Mouse (Mus musculus) brown adipose tissue, adult 24 weeks (tissue): ENCODE data around the gene Nrxn1. TPM values are rescaled to one million over a fixed set of nuclear protein-coding genes. Genes with fewer than 3 reads are reported as not detected.

ENCODE experiments used
- H3K27ac ChIP-seq: fragments of 200-500 bp; replicated peaks from 2 replicates; pipeline ENCODE4 v1.5.1; 2012; ENCODE audit warnings: low read depth, mild to moderate bottlenecking, low read length
- H3K4me1 ChIP-seq: fragments of 200-500 bp; 2 replicates; pipeline ENCODE4 v1.6.1; 2012; ENCODE audit warnings: low read length, mixed read lengths; ENCODE audit not compliant: control insufficient read depth, insufficient read depth, insufficient read length
- H3K4me3 ChIP-seq: fragments of 200-500 bp; 2 replicates; pipeline ENCODE4 v1.5.1; 2012; ENCODE audit warnings: low read depth, mild to moderate bottlenecking, low read length, moderate library complexity; ENCODE audit not compliant: insufficient read depth
- polyA plus RNA-seq: library from polyadenylated mRNA; stranded (reverse); fragments of >200 nt; gene quantifications from 2 replicates; pipeline ENCODE4 v1.2.4, GENCODE M21; 2012; ENCODE audit not compliant: missing spikeins, insufficient read depth, insufficient read length

Gene Nrxn1
- polyA plus RNA-seq, 1 experiment: 0.67 TPM

- H3K27ac ChIP-seq: no peak overlapping the region
- H3K4me3 ChIP-seq: no peak overlapping the region
- H3K4me1 ChIP-seq: no peaks in the 10 kb centered on the region
Measured at GRCm38 (mm10) chr17:90621828-90622227, 471.0 kb downstream of the Nrxn1 start.

- Histone ChIP-seq H3K4me1 (no peaks in the 10 kb centered on the region), H3K27ac (no peak overlapping the region), H3K4me3 (no peak overlapping the region)
Measured at GRCm38 (mm10) chr17:90615019-90615418, 477.9 kb downstream of the Nrxn1 start.

GRCm38 (mm10) chr17:90607427-90607806 is 485.5 kb downstream of the Nrxn1 start:
- Histone ChIP-seq H3K4me1 (no peaks in the 10 kb centered on the region), H3K27ac (no peak overlapping the region), H3K4me3 (no peak overlapping the region)

- H3K4me3 ChIP-seq: no peak overlapping the region
- no peak overlapping the region for H3K27ac ChIP-seq
- no peaks in the 10 kb centered on the region for H3K4me1 ChIP-seq
Measured at GRCm38 (mm10) chr17:90606718-90607426, 486.0 kb downstream of the Nrxn1 start.

- H3K27ac ChIP-seq: no peak overlapping the region
- no peak overlapping the region for H3K4me3 ChIP-seq
- no peaks in the 10 kb centered on the region for H3K4me1 ChIP-seq
Measured at GRCm38 (mm10) chr17:90599570-90600524, 493.0 kb downstream of the Nrxn1 start.

- no peak overlapping the region for H3K27ac ChIP-seq
- H3K4me3 ChIP-seq: no peak overlapping the region
- H3K4me1 ChIP-seq: no peaks in the 10 kb centered on the region
Measured at GRCm38 (mm10) chr17:90594798-90595533, 497.9 kb downstream of the Nrxn1 start.

- Histone ChIP-seq H3K4me1 (no peaks in the 10 kb centered on the region), H3K27ac (no peak overlapping the region), H3K4me3 (no peak overlapping the region)
Measured at GRCm38 (mm10) chr17:90586891-90587290, 506.0 kb downstream of the Nrxn1 start.

GRCm38 (mm10) chr17:90584666-90585195 is 508.1 kb downstream of the Nrxn1 start:
- Histone ChIP-seq H3K4me1 (no peaks in the 10 kb centered on the region), H3K4me3 (peak overlapping the region; percentile 35), H3K27ac (no peak overlapping the region)

GRCm38 (mm10) chr17:90583826-90584534 is 508.9 kb downstream of the Nrxn1 start:
- no peak overlapping the region for H3K4me3 ChIP-seq
- no peaks in the 10 kb centered on the region for H3K4me1 ChIP-seq
- H3K27ac ChIP-seq: no peak overlapping the region

- Histone ChIP-seq H3K4me1 (no peaks in the 10 kb centered on the region), H3K27ac (no peak overlapping the region), H3K4me3 (no peak overlapping the region)
Measured at GRCm38 (mm10) chr17:90583196-90583595, 509.7 kb downstream of the Nrxn1 start.

- Histone ChIP-seq H3K27ac (no peak overlapping the region), H3K4me1 (no peaks in the 10 kb centered on the region), H3K4me3 (no peak overlapping the region)
Measured at GRCm38 (mm10) chr17:90569877-90570276, 523.0 kb downstream of the Nrxn1 start.

- H3K4me3 ChIP-seq: no peak overlapping the region
- H3K27ac ChIP-seq: no peak overlapping the region
- H3K4me1 ChIP-seq: no peaks in the 10 kb centered on the region
Measured at GRCm38 (mm10) chr17:90565186-90565585, 527.7 kb downstream of the Nrxn1 start.

GRCm38 (mm10) chr17:90556376-90556775 is 536.5 kb downstream of the Nrxn1 start:
- no peak overlapping the region for H3K4me3 ChIP-seq

GRCm38 (mm10) chr17:90550415-90550814 is 542.5 kb downstream of the Nrxn1 start:
- H3K27ac ChIP-seq: no peak overlapping the region
- H3K4me1 ChIP-seq: no peaks in the 10 kb centered on the region
- H3K4me3 ChIP-seq: no peak overlapping the region

More at GRCm38 (mm10) chr17:90556376-90556775, 536.5 kb downstream of the Nrxn1 start:
- H3K4me1 ChIP-seq: no peaks in the 10 kb centered on the region
- H3K27ac ChIP-seq: no peak overlapping the region
